Mouse (Mus musculus) limb, embryonic 14.5 days (tissue): ENCODE measurements around the gene Eif4h. TPM values are rescaled to one million over a fixed set of nuclear protein-coding genes. Genes with fewer than 3 reads are reported as not detected.
A peak's percentile ranks its signal among the peaks of the same experiment; 100 is the strongest.

Source experiments
- ATAC-seq: fragments of 200-750 bp; cut with Nextera tagmentation; 2 replicates; pipeline ENCODE4 v1.8.0; 2017; ENCODE audit warnings: low read depth, moderate number of reproducible peaks, moderate TSS enrichment; ENCODE audit not compliant: low FRiP score
- DNase-seq: peaks from one replicate; pipeline ENCODE4 v3.0.0-alpha.2; 2015; ENCODE audit warnings: low spot score
- H3K27ac ChIP-seq: fragments of 300-500 bp; sonication (generic); replicated peaks from 2 replicates; pipeline ENCODE4 v1.5.1; 2014; ENCODE audit warnings: low read depth, mild to moderate bottlenecking, low read length, moderate library complexity, mixed read lengths
- H3K27me3 ChIP-seq: fragments of 300-500 bp; sonication (generic); 2 replicates; pipeline ENCODE4 v1.6.1; 2014; ENCODE audit warnings: low read length, mixed read lengths; ENCODE audit not compliant: control insufficient read depth, insufficient read depth
- H3K36me3 ChIP-seq: fragments of 300-500 bp; sonication (generic); 2 replicates; pipeline ENCODE4 v1.6.1; 2014; ENCODE audit warnings: mild to moderate bottlenecking, low read length, moderate library complexity, mixed read lengths; ENCODE audit not compliant: control insufficient read depth, insufficient read depth
- H3K4me1 ChIP-seq: fragments of 300-500 bp; sonication (generic); 2 replicates; pipeline ENCODE4 v1.6.1; 2014; ENCODE audit warnings: antibody characterized with exemption, low read length, mixed read lengths; ENCODE audit not compliant: control insufficient read depth, insufficient read depth
- H3K4me2 ChIP-seq: fragments of 300-500 bp; sonication (generic); replicated peaks from 2 replicates; pipeline ENCODE4 v1.6.1; 2014; ENCODE audit warnings: low read depth, mild to moderate bottlenecking, low read length, moderate library complexity; ENCODE audit not compliant: severe bottlenecking
- H3K4me3 ChIP-seq: fragments of 300-500 bp; sonication (generic); replicated peaks from 2 replicates; pipeline ENCODE4 v1.5.1; 2014; ENCODE audit warnings: low read length
- H3K9ac ChIP-seq: fragments of 300-500 bp; sonication (generic); 2 replicates; pipeline ENCODE4 v1.6.1; 2014; ENCODE audit warnings: mild to moderate bottlenecking, low read depth, low read length, moderate library complexity; ENCODE audit not compliant: severe bottlenecking
- H3K9me3 ChIP-seq: fragments of 300-500 bp; sonication (generic); 2 replicates; pipeline ENCODE4 v1.6.1; 2016; ENCODE audit warnings: low read length; ENCODE audit not compliant: control insufficient read depth
- POLR2A ChIP-seq: fragments of 200-500 bp; IDR thresholded peaks from 2 replicates; pipeline ENCODE4 v1.8.0; 2012; ENCODE audit warnings: inconsistent platforms, mild to moderate bottlenecking, moderate library complexity, borderline replicate concordance; ENCODE audit not compliant: insufficient read depth, insufficient read length; ENCODE audit errors: extremely low read depth
- WGBS: fragments of 180-500 bp; shearing (Covaris S2); extraction: QIAGEN DNeasy Blood & Tissue Kit; methylation state at CpG from one replicate; pipeline ENCODE4 v1.1.7; 2014; 5-methylcytosine and 5-hydroxymethylcytosine counted together
- polyA plus RNA-seq, 2 experiments: library from polyadenylated mRNA; depleted of rRNA in 1 of 2; stranded (reverse) in 1 of 2; unstranded in 1 of 2; fragments of >200 nt; fragmentation: Nextera tagmentation in 1 of 2; extraction: Ambion mirVana in 1 of 2; gene quantifications; 2 replicates each; pipeline versions ENCODE4 v1.2.1 to v1.2.3; 2012 to 2014

Gene Eif4h
- polyA plus RNA-seq, 2 experiments = 342 to 424 TPM

GRCm38 (mm10) chr5:134609916-134610643, 29.2 kb downstream of the Eif4h start:
- 0 out of 2 replicates have a peak, but pooled peaks cover under 1% of the 10 kb centered on the region for H3K36me3 ChIP-seq
- DNase-seq (no peak), ATAC-seq (no peak)
- no peak overlapping the region for H3K4me2 ChIP-seq
- H3K27ac ChIP-seq = no peak overlapping the region
- 86% methylated on average over 12 of the region's 12 CpGs for WGBS
- H3K9ac ChIP-seq = no peak overlapping the region
- TF ChIP-seq POLR2A = no peak
- no peaks in the 10 kb centered on the region for H3K9me3 ChIP-seq
- no peaks in the 10 kb centered on the region for H3K27me3 ChIP-seq
- H3K4me3 ChIP-seq = no peak overlapping the region
- no peaks in the 10 kb centered on the region for H3K4me1 ChIP-seq

- Histone ChIP-seq H3K27ac (no peak overlapping the region), H3K4me3 (no peak overlapping the region), H3K4me2 (no peak overlapping the region), H3K9me3 (no peaks in the 10 kb centered on the region), H3K36me3 (no peaks in the 10 kb centered on the region), H3K4me1 (no peaks in the 10 kb centered on the region), H3K9ac (no peak overlapping the region), H3K27me3 (no peaks in the 10 kb centered on the region)
- DNase-seq (peak; percentile 15), ATAC-seq (no peak)
- 50% methylated on average over 5 of the region's 5 CpGs for WGBS
- TF ChIP-seq POLR2A = no peak
These were observed 32.2 kb downstream of the Eif4h start for GRCm38 (mm10) chr5:134607121-134607520.

GRCm38 (mm10) chr5:134606314-134606713, 33.0 kb downstream of the Eif4h start:
- H3K4me1 ChIP-seq = no peaks in the 10 kb centered on the region
- DNase-seq = no peak
- no peaks in the 10 kb centered on the region for H3K36me3 ChIP-seq
- H3K27me3 ChIP-seq = no peaks in the 10 kb centered on the region
- no peak overlapping the region for H3K27ac ChIP-seq
- no peak for ATAC-seq
- no peaks in the 10 kb centered on the region for H3K9me3 ChIP-seq
- no peak for TF ChIP-seq POLR2A
- no peak overlapping the region for H3K9ac ChIP-seq
- no peak overlapping the region for H3K4me3 ChIP-seq
- no peak overlapping the region for H3K4me2 ChIP-seq

- Histone ChIP-seq H3K4me2 (no peak overlapping the region), H3K27me3 (no peaks in the 10 kb centered on the region), H3K4me1 (no peaks in the 10 kb centered on the region), H3K27ac (no peak overlapping the region), H3K9ac (no peak overlapping the region), H3K9me3 (no peaks in the 10 kb centered on the region), H3K36me3 (peaks cover 3% of the 10 kb centered on the region; the same call in 1 of the 2 replicates), H3K4me3 (no peak overlapping the region)
- WGBS = 81% methylated on average over 11 of the region's 11 CpGs
- DNase-seq (no peak), ATAC-seq (no peak)
- no peak for TF ChIP-seq POLR2A
These were observed 34.9 kb downstream of the Eif4h start for GRCm38 (mm10) chr5:134604376-134604775.

- Histone ChIP-seq H3K4me3 (no peak overlapping the region), H3K4me2 (no peak overlapping the region), H3K4me1 (no peaks in the 10 kb centered on the region), H3K36me3 (peaks cover 67% of the 10 kb centered on the region), H3K27me3 (no peaks in the 10 kb centered on the region), H3K9me3 (no peaks in the 10 kb centered on the region), H3K27ac (no peak overlapping the region), H3K9ac (no peak overlapping the region)
- DNase-seq (no peak), ATAC-seq (no peak)
- no peak for TF ChIP-seq POLR2A
- WGBS = 88% methylated on average over 10 of the region's 10 CpGs
These were observed 41.6 kb downstream of the Eif4h start for GRCm38 (mm10) chr5:134597711-134598110.
